Mouse (Mus musculus) lung, adult 18-20 months (tissue): ENCODE results near the gene Zfp819.
A peak's percentile ranks its signal among the peaks of the same experiment; 100 is the strongest.

ENCODE experiments used
- DNase-seq, 2 experiments: peaks; one replicate each; pipeline ENCODE4 v3.0.0; 2022; ENCODE audit warnings: mixed read lengths in 2 of 2

Zfp819 gene

GRCm38 (mm10) chr7:43606896-43607742, at the start of gene Zfp819:
Gene Zfp819, plus strand, starts transcription at chr7:43607169.
- DNase-seq = peak; percentile 44 to 47

DNA sequence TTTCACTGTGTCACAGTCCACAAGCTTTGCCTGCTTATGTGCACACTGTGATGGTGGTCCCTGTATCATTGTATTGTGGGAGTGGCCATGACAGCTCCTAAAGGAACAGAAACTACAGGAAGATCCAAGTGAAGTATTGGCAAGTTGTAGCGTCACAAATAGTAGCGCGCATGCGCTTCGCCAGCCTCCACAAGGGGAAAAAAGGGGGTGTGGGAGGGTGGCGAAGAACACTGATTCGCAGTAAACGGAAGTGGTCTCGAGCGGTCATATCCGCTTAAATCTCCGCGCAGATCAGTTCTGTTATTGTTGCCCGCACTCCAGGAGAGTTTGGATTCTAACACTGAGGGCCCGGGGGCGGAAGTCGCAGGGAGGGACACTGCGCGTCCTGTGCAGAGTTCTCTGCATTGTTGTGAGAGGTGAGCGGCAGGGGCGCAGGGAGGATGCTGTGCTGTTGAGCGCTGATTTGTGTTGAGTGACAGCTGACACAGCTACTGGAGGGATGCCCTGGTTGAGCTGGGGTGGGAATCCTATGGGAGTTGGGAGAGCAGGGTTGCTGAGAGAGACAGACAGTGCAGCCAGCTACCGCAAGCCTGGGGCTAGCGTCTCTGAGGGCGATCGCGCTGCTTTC, 44.8 kb upstream of the Zfp819 start, which contains the start of gene Zfp658:
Gene Zfp658 (plus strand): TSS at position 251 of the 628 bp plus-strand sequence.
- DNase-seq = peak; percentile 86 to 91

DNA sequence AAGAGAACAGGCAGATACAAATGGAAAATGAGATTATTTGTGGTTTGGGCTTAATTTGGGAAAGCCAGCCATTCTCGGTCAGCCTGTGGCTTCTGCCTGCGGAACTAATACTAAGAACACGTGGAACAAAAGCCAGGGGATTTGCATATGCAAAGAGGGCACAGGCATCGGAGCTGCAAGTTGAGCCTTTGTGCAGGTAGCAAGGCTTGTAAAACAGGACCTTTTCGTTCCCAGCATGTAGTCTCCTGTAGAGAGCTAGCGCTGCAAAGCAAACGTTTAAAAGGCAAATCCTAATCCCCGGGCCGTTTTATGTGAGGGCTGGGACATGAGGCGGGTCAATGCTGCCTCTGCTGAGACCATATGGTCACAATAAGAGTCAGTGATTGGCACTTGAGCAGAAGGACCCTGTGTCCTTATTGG, 44.3 kb upstream of the Zfp819 start:
- peak in 1 of 2 experiments; percentile 24 for DNase-seq

- DNase-seq = no peak
Measured at GRCm38 (mm10) chr7:43563300-43563699, 43.7 kb upstream of the Zfp819 start.

- no peak for DNase-seq
Measured at GRCm38 (mm10) chr7:43571216-43571615, 35.8 kb upstream of the Zfp819 start.

GRCm38 (mm10) chr7:43579440-43580171, 27.4 kb upstream of the Zfp819 start, which contains the start of gene Zfp719:
Gene Zfp719, plus strand, starts transcription at chr7:43579610.
- DNase-seq = peak; percentile 94 to 96

DNA sequence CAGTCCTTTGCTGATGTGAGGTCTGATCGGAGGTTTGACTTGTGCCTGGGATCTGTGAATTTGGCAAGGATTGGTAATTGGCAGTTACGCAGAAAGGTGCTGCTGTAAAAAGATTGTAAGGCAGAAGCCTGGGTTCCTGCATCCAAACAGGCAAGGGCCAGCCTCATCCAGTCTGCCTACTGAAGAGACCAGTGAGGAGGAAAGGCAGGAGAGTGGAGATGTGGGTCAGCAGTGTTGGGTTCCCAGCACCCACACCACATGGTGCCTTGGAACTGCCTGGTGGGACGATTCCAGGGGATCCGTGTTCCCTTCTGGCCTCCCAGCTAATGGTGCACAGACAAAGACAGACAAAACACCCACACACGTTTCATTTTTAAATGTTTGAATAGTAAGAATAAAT, 26.4 kb upstream of the Zfp819 start:
- no peak for DNase-seq

DNA sequence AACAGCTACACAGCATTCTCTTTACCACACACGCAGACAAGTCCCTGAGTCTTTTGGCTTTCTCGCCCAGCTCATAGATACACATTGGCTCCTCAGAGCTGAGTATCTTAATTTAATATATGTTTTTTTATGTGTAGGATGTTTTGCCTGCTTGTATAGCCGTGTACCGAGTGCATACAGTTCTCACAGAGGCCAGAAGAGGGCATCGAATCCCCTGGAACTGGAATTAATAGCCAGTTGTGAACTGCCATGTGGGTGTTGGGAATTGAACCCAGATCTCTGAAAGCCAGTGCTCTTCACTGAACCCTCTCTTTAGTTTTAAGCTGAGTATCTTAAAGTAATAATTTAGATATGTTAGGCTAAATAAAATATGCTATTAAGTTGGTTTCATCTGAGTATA, 22.2 kb upstream of the Zfp819 start:
- DNase-seq = no peak

DNA sequence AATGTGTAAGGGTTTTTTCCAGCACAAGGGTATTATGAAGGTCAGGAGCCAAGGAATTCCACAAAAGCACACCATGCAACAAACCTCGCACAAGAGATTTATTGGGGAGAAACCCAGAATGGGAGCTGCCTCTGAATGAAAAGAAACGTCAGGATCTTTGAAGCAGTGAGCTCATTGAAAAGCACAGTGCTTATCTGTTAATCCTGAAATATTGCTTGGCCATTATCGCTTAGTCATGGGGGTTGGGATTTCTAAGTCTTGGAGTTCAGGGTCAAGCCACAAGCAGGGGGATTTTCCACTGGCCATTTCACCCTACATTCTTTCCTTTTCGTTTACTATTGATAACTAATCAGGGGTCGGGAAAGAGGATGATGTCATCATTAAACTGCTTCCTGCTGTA, 5.1 kb upstream of the Zfp819 start:
- DNase-seq = no peak

DNA sequence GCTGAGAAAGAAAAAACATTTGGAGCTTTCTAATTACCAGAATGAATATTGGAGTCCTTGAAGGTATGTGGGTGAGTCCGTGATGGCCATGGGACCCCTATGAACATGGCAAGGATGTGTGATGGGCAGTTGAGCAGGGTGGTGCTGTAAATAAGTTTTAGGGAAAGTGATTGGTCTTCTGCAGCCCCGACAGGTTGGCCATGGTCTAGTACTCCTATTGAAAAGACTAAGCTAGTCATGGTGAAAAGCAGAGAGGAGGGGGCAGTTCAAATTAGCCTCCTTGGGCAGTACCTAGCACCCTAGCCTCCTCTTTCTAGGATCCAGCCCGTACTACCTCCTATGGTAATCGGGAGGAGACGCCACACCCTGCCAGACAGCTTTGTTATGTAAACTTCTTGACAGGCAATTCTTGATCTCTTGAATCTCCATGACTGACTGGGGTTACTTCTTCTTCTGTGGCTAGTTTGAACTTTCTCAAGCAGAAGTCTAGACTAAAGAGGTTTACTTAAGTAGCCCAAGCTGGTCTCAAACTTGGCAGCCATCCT, 846 bp downstream of the Zfp819 start:
- DNase-seq = peak; percentile 1 to 10

- no peak for DNase-seq
Measured at GRCm38 (mm10) chr7:43608316-43608824, 1.4 kb downstream of the Zfp819 start.

- no peak for DNase-seq
Measured at GRCm38 (mm10) chr7:43613816-43614551, 7.0 kb downstream of the Zfp819 start.

GRCm38 (mm10) chr7:43622927-43623326, 16.0 kb downstream of the Zfp819 start:
- DNase-seq = no peak

DNA sequence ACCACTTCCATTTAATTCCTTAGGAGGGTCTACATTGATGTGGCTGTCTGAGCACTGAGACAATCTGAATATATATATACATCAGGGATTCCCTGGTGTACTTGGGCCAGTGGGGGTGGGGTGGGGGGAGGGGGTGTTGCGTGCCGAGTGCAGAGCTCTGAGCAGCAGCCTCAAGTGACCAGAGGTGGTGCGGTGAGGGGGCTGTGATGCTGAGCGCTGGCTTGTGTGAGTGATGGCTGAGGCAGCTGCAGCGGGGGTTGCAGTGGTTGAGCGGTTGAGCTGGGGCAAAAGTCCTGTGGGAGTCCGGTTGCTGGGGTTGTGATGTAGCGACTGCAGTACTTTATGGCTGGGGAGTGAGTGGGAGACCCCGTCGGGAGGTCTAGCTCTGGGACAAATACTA, 16.9 kb downstream of the Zfp819 start:
- DNase-seq = no peak

DNA sequence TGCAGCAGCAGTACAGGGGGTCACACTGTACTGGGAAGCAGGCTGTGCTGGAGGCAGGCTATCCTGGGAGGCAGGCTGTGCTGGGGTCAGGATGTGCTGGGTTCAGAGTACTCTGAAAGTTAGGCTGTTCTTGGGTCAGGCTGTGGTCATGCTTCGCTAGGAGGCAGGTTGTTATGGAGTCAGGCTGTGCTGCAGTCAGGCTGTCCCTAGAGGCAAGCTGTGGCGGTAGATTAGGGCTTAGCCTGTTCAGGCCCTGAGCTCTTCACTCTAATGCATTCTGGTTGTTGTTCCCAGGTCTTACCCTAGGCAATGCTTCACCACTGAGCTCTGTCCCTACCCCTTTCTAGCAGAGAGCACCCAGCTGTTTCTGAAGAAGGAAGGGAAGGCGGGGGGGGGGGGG, 18.1 kb downstream of the Zfp819 start:
- DNase-seq = no peak

DNA sequence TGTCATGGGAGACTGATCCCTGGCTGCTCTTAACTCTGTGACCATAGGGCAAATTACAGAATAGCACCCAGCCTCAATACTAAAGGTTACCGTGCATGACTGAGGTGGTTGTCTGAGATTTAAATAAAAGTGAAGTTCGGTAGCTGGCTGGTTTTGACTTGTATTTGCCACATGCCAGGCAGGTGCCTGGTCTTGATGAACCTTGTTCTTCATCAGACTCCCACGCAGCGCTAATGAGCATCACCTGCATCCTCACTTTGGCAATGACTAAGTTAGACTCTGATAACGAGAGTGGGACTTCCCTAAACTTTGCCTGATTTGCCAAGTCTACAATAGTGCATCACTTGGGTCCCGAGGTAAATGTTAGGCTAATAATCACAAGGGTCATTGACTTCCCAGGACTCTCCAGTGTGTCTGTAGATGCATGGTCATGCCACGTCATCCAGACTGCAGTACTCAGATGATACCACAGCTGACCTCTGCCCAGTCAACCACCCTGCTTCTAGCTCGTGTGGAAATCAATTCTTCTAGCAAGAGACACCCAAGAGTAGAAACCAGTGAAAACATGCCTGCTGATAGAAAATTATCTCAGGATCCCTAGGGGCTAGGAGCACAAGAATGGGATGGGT, 18.9 kb downstream of the Zfp819 start:
- DNase-seq = no peak

GRCm38 (mm10) chr7:43633940-43634339, 27.0 kb downstream of the Zfp819 start:
- DNase-seq = no peak

DNA sequence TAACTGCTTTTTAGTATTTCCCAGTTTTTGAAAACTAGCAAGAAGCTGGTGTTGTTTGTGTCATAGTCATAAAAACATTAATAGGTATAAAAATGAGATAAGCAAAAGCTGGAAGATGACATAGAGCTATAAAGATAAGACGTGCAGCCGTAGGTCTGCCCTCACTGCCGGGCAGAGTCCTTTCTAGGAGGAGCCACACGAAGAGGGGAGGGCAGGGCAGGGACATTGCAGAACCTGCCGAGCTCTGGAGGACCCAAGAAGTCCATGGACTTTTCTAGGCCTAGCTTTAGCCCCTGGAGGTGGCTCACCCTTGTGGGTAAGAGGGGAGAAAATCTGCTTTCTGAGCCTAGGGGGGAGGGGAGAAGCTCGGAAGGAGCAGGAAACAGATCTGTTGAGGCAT, 27.5 kb downstream of the Zfp819 start, which contains the start of gene Ceacam18:
Gene Ceacam18 (plus strand): TSS at position 208 of the 400 bp plus-strand sequence.
- no peak for DNase-seq

GRCm38 (mm10) chr7:43636194-43636593, 29.2 kb downstream of the Zfp819 start:
- no peak for DNase-seq

- DNase-seq = no peak
Measured at GRCm38 (mm10) chr7:43637118-43637517, 30.1 kb downstream of the Zfp819 start.

GRCm38 (mm10) chr7:43642587-43642986, 35.6 kb downstream of the Zfp819 start:
- DNase-seq = peak; percentile 46 to 52
